Mouse (Mus musculus): ENCODE measurements at regions not wholly inside any gene's neighbourhood (a gene's known extent, or its start where the extent isn't known, plus 50 kb on each side); places are given as distances from the start of the nearest gene placed in this dataset.

DNA sequence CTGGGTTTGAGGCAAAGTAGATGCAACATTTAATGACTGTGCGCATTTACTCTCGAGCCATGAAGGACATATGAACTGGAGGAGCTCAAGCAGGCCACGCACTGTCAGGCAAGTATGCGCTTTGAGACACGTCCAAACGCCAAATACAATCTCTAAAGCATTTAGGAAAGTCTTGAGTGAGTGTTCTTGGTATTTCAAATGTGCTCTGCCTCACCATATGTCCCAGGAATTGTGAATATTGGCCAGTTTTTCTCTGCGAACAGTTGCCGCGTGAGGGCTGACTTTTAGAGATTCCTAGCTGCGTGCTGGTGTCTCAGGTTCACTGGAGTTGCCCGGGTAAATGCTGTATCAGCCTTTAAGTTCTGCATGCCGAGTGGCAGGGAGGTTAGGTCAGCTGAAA lies 498.4 kb downstream of the Etnk1 start:
- H3K9me3 ChIP-seq (replicated peaks; ENCODE audit: control insufficient read depth, low read length): 0 out of 2 replicates have a peak, but pooled peaks cover 3% of the 10 kb centered on the region
- H3K4me3 ChIP-seq (ENCODE audit: low read depth, low read length): no peak overlapping the region
- H3K27me3 ChIP-seq (ENCODE audit: control insufficient read depth, insufficient read depth, low read length): no peaks in the 10 kb centered on the region
- H3K27ac ChIP-seq (ENCODE audit: low read depth, low read length): no peak overlapping the region
- H3K4me2 ChIP-seq: no peak overlapping the region
- H3K4me1 ChIP-seq (ENCODE audit: control insufficient read depth, insufficient read depth, low read length): no peaks in the 10 kb centered on the region
- no peak for ATAC-seq (replicated peaks; ENCODE audit: insufficient number of reproducible peaks, low FRiP score, low TSS enrichment)
- H3K36me3 ChIP-seq (ENCODE audit: control insufficient read depth, insufficient read depth, low read length): no peaks in the 10 kb centered on the region
- H3K9ac ChIP-seq (ENCODE audit: low read depth, low read length): no peak overlapping the region
- WGBS (ENCODE audit: insufficient replicate concordance): 85% methylated on average over 12 of the region's 12 CpGs

GRCm38 (mm10) chr6:143668551-143668950 lies 501.5 kb downstream of the Etnk1 start:
- Histone ChIP-seq H3K9ac (ENCODE audit: low read depth, low read length) (no peak overlapping the region), H3K4me3 (ENCODE audit: low read depth, low read length) (no peak overlapping the region), H3K36me3 (ENCODE audit: control insufficient read depth, insufficient read depth, low read length) (no peaks in the 10 kb centered on the region), H3K4me1 (ENCODE audit: control insufficient read depth, insufficient read depth, low read length) (no peaks in the 10 kb centered on the region), H3K27me3 (ENCODE audit: control insufficient read depth, insufficient read depth, low read length) (no peaks in the 10 kb centered on the region), H3K9me3 (replicated peaks; ENCODE audit: control insufficient read depth, low read length) (0 out of 2 replicates have a peak, but pooled peaks cover 3% of the 10 kb centered on the region), H3K4me2 (no peak overlapping the region), H3K27ac (ENCODE audit: low read depth, low read length) (no peak overlapping the region)
- no peak for ATAC-seq (replicated peaks; ENCODE audit: insufficient number of reproducible peaks, low FRiP score, low TSS enrichment)
- WGBS (ENCODE audit: insufficient replicate concordance): 50% methylated on average over 4 of the region's 4 CpGs

DNA sequence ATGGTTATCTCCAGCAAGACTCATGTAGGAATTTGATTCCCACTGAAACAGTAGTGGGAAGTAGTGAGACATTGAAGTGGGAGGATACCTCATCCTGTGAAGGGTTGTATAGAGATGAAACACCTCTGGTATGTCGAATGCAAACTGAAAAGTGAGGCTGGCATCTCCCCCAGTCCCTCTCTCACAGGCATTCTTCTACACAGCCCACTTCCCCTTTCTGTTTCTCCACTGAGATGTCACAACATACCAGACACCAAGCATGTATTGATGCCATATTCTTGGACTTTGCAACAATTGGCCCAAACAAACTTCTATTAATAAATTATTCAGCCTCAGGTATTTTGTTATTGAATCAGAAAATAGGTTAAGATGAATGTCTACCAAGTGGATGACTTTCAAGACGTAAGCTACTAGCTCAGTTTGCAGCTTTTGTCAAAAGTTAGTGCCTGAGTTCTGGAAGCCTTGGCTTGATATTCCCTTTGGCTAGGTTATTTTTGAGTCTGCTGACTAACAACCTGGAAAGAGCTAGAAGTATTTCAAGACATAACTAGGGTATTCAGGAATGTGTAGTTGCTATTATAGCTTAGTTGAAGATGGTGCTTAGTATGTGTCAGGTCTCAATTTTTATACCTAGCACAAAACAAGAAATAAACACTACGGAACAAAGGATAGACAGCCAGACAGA lies 502.6 kb downstream of the Etnk1 start:
- no peak overlapping the region for H3K4me3 ChIP-seq (ENCODE audit: low read depth, low read length)
- no peak overlapping the region for H3K27ac ChIP-seq (ENCODE audit: low read depth, low read length)
- no peaks in the 10 kb centered on the region for H3K36me3 ChIP-seq (ENCODE audit: control insufficient read depth, insufficient read depth, low read length)
- H3K27me3 ChIP-seq (ENCODE audit: control insufficient read depth, insufficient read depth, low read length): no peaks in the 10 kb centered on the region
- H3K4me2 ChIP-seq: no peak overlapping the region
- no peaks in the 10 kb centered on the region for H3K4me1 ChIP-seq (ENCODE audit: control insufficient read depth, insufficient read depth, low read length)
- 0 out of 2 replicates have a peak, but pooled peaks cover 3% of the 10 kb centered on the region for H3K9me3 ChIP-seq (replicated peaks; ENCODE audit: control insufficient read depth, low read length)
- no peak overlapping the region for H3K9ac ChIP-seq (ENCODE audit: low read depth, low read length)
- WGBS (ENCODE audit: insufficient replicate concordance): 70% methylated on average over 3 of the region's 3 CpGs
- no peak for ATAC-seq (replicated peaks; ENCODE audit: insufficient number of reproducible peaks, low FRiP score, low TSS enrichment)

- Histone ChIP-seq H3K4me1 (ENCODE audit: control insufficient read depth, insufficient read depth, low read length) (no peaks in the 10 kb centered on the region), H3K4me2 (no peak overlapping the region), H3K27me3 (ENCODE audit: control insufficient read depth, insufficient read depth, low read length) (no peaks in the 10 kb centered on the region), H3K4me3 (ENCODE audit: low read depth, low read length) (no peak overlapping the region), H3K27ac (ENCODE audit: low read depth, low read length) (no peak overlapping the region), H3K9ac (ENCODE audit: low read depth, low read length) (no peak overlapping the region), H3K9me3 (replicated peaks; ENCODE audit: control insufficient read depth, low read length) (no peaks in the 10 kb centered on the region), H3K36me3 (ENCODE audit: control insufficient read depth, insufficient read depth, low read length) (no peaks in the 10 kb centered on the region)
- WGBS (ENCODE audit: insufficient replicate concordance): 80% methylated on average over 9 of the region's 9 CpGs
- no peak for ATAC-seq (replicated peaks; ENCODE audit: insufficient number of reproducible peaks, low FRiP score, low TSS enrichment)
Measured at GRCm38 (mm10) chr6:143690131-143690530, 523.1 kb downstream of the Etnk1 start.

DNA sequence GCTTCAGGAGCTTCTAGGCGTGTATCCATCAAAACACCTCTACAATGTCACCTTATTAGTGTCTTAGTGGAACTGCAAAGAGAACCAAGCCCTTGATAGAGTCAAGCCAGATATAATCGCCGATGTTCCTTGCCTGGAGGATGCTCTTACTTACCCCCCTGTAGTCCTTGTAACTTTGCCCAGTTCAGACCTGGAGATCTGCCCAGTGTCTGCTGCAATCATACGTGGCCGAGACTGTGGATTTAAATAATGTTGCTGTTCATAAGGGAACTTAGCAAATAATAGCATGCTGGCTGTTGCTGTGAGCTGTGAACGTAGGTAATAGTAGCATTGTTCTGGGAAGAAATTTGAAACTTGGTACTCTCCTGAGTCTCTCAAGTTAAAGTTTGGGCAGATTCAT lies 523.8 kb downstream of the Etnk1 start:
- no peaks in the 10 kb centered on the region for H3K4me1 ChIP-seq (ENCODE audit: control insufficient read depth, insufficient read depth, low read length)
- no peak overlapping the region for H3K4me3 ChIP-seq (ENCODE audit: low read depth, low read length)
- H3K9me3 ChIP-seq (replicated peaks; ENCODE audit: control insufficient read depth, low read length): no peaks in the 10 kb centered on the region
- no peak for ATAC-seq (replicated peaks; ENCODE audit: insufficient number of reproducible peaks, low FRiP score, low TSS enrichment)
- 72% methylated on average over 6 of the region's 6 CpGs for WGBS (ENCODE audit: insufficient replicate concordance)
- H3K9ac ChIP-seq (ENCODE audit: low read depth, low read length): no peak overlapping the region
- H3K36me3 ChIP-seq (ENCODE audit: control insufficient read depth, insufficient read depth, low read length): no peaks in the 10 kb centered on the region
- H3K4me2 ChIP-seq: no peak overlapping the region
- no peaks in the 10 kb centered on the region for H3K27me3 ChIP-seq (ENCODE audit: control insufficient read depth, insufficient read depth, low read length)
- no peak overlapping the region for H3K27ac ChIP-seq (ENCODE audit: low read depth, low read length)

- H3K4me2 ChIP-seq: no peak overlapping the region
- no peaks in the 10 kb centered on the region for H3K4me1 ChIP-seq (ENCODE audit: control insufficient read depth, insufficient read depth, low read length)
- no peak overlapping the region for H3K27ac ChIP-seq (ENCODE audit: low read depth, low read length)
- no peak overlapping the region for H3K9ac ChIP-seq (ENCODE audit: low read depth, low read length)
- ATAC-seq (replicated peaks; ENCODE audit: insufficient number of reproducible peaks, low FRiP score, low TSS enrichment): no peak
- no peaks in the 10 kb centered on the region for H3K9me3 ChIP-seq (replicated peaks; ENCODE audit: control insufficient read depth, low read length)
- H3K27me3 ChIP-seq (ENCODE audit: control insufficient read depth, insufficient read depth, low read length): no peaks in the 10 kb centered on the region
- no peaks in the 10 kb centered on the region for H3K36me3 ChIP-seq (ENCODE audit: control insufficient read depth, insufficient read depth, low read length)
- no peak overlapping the region for H3K4me3 ChIP-seq (ENCODE audit: low read depth, low read length)
- WGBS (ENCODE audit: insufficient replicate concordance): 67% methylated on average over 6 of the region's 6 CpGs
Measured at GRCm38 (mm10) chr6:143697997-143698396, 531.0 kb downstream of the Etnk1 start.

DNA sequence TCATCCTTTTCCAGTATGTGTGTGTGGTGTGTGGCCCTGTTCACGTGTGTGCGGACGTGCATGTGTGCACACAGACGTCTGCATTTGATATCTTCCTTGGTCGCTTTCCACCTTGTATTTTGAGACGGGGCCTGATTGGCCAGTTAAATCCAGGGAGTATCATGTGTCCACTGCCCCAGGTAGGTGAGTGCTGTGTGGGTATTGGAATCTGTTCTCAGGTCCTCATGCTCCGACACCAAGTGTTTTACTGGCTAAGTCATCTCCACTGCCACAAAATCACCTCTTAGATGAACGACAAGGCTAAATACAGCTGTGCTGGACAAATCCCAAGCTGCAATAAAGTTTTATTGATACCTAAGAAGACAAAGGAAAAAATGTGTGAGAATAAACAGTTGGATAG lies 537.0 kb downstream of the Etnk1 start:
- H3K4me1 ChIP-seq (ENCODE audit: control insufficient read depth, insufficient read depth, low read length): no peaks in the 10 kb centered on the region
- no peaks in the 10 kb centered on the region for H3K36me3 ChIP-seq (ENCODE audit: control insufficient read depth, insufficient read depth, low read length)
- H3K27ac ChIP-seq (ENCODE audit: low read depth, low read length): no peak overlapping the region
- H3K9ac ChIP-seq (ENCODE audit: low read depth, low read length): no peak overlapping the region
- H3K4me2 ChIP-seq: no peak overlapping the region
- ATAC-seq (replicated peaks; ENCODE audit: insufficient number of reproducible peaks, low FRiP score, low TSS enrichment): no peak
- no peak overlapping the region for H3K4me3 ChIP-seq (ENCODE audit: low read depth, low read length)
- no peaks in the 10 kb centered on the region for H3K27me3 ChIP-seq (ENCODE audit: control insufficient read depth, insufficient read depth, low read length)
- no peaks in the 10 kb centered on the region for H3K9me3 ChIP-seq (replicated peaks; ENCODE audit: control insufficient read depth, low read length)
- 83% methylated on average over 8 of the region's 8 CpGs for WGBS (ENCODE audit: insufficient replicate concordance)

DNA sequence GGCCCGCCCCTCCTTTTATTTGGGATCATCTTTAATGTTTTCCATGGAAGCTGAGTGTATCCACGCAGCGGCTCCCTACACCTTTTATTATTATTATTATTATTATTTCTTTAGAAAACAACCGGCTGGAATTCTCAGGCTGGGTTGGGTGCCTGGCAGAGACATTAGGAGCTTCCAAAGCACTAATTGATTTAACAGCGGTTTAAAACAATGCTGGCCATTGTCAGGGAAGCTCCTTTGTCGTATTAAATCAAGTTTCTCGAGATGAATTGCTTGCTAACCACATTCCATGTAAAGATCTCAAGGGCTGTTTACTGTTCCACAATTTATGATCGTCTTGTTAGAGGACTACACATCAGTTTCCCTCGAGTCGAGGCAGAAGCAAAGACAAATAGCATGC lies 539.4 kb downstream of the Etnk1 start:
- 77% methylated on average over 10 of the region's 10 CpGs for WGBS (ENCODE audit: insufficient replicate concordance)
- ATAC-seq (replicated peaks; ENCODE audit: insufficient number of reproducible peaks, low FRiP score, low TSS enrichment): no peak
- H3K4me3 ChIP-seq (ENCODE audit: low read depth, low read length): no peak overlapping the region
- no peak overlapping the region for H3K27ac ChIP-seq (ENCODE audit: low read depth, low read length)
- no peak overlapping the region for H3K4me2 ChIP-seq
- H3K27me3 ChIP-seq (ENCODE audit: control insufficient read depth, insufficient read depth, low read length): no peaks in the 10 kb centered on the region
- no peak overlapping the region for H3K9ac ChIP-seq (ENCODE audit: low read depth, low read length)
- no peaks in the 10 kb centered on the region for H3K4me1 ChIP-seq (ENCODE audit: control insufficient read depth, insufficient read depth, low read length)
- H3K36me3 ChIP-seq (ENCODE audit: control insufficient read depth, insufficient read depth, low read length): no peaks in the 10 kb centered on the region
- H3K9me3 ChIP-seq (replicated peaks; ENCODE audit: control insufficient read depth, low read length): no peaks in the 10 kb centered on the region

DNA sequence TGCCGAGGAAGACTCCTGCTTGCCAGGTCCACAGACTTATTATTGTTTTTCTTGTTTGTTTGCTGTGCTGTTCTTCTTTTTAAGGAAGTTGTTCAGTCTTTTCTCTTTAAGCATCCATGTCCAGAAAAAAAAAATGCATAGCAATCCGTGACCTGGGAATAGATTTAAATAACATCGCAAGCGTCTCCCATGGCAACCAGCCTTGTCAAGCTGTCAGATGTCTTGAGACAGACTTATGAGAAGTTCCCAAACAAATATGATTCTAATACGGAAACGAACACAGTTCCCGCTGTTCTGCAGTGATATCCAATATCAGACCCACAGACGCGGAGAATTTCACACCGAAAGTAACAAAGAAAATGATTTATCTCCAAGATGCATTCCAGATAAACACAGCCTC lies 547.4 kb downstream of the Etnk1 start:
- Histone ChIP-seq H3K9me3 (replicated peaks; ENCODE audit: control insufficient read depth, low read length) (no peaks in the 10 kb centered on the region), H3K4me2 (no peak overlapping the region), H3K4me1 (ENCODE audit: control insufficient read depth, insufficient read depth, low read length) (no peaks in the 10 kb centered on the region), H3K27ac (ENCODE audit: low read depth, low read length) (no peak overlapping the region), H3K9ac (ENCODE audit: low read depth, low read length) (no peak overlapping the region), H3K4me3 (ENCODE audit: low read depth, low read length) (no peak overlapping the region), H3K27me3 (ENCODE audit: control insufficient read depth, insufficient read depth, low read length) (no peaks in the 10 kb centered on the region), H3K36me3 (ENCODE audit: control insufficient read depth, insufficient read depth, low read length) (no peaks in the 10 kb centered on the region)
- no peak for ATAC-seq (replicated peaks; ENCODE audit: insufficient number of reproducible peaks, low FRiP score, low TSS enrichment)
- WGBS (ENCODE audit: insufficient replicate concordance): 86% methylated on average over 10 of the region's 10 CpGs
